Mouse (Mus musculus) liver, embryonic 14.5 days (tissue): ENCODE measurements around the gene Cpd. TPM values are rescaled to one million over a fixed set of nuclear protein-coding genes. Genes with fewer than 3 reads are reported as not detected.

Source experiments
- ATAC-seq: fragments of 200-750 bp; cut with Nextera tagmentation; 2 replicates; pipeline ENCODE4 v1.8.0; 2017; ENCODE audit warnings: moderate number of reproducible peaks, mild to moderate bottlenecking, moderate library complexity; ENCODE audit not compliant: insufficient read depth
- DNase-seq, 3 experiments: peaks; one replicate each; pipeline ENCODE4 v3.0.0-alpha.2; 2012 to 2013; ENCODE audit warnings: low read depth in 3 of 3, low spot score in 3 of 3
- H3K27ac ChIP-seq: fragments of 300-500 bp; sonication (generic); 2 replicates; pipeline ENCODE4 v1.5.1; 2014; ENCODE audit warnings: moderate library complexity, mild to moderate bottlenecking, control low read depth, inconsistent platforms
- H3K27me3 ChIP-seq: fragments of 300-500 bp; sonication (generic); 2 replicates; pipeline ENCODE4 v1.6.1; 2014; ENCODE audit warnings: mild to moderate bottlenecking, low read length, moderate library complexity; ENCODE audit not compliant: control insufficient read depth, insufficient read depth
- H3K36me3 ChIP-seq: fragments of 300-500 bp; sonication (generic); replicated peaks from 2 replicates; pipeline ENCODE4 v1.6.1; 2014; ENCODE audit warnings: low read depth; ENCODE audit not compliant: control insufficient read depth, insufficient read depth
- H3K4me1 ChIP-seq, 2 experiments: fragments of 200-500 bp in 1 of 2; fragments of 300-500 bp in 1 of 2; sonication (generic) in 1 of 2; replicated peaks; 2 replicates each; pipeline ENCODE4 v1.6.1; 2012 to 2014; ENCODE audit warnings: antibody characterized with exemption in 1 of 2, inconsistent platforms in 1 of 2, low read length in 1 of 2; ENCODE audit not compliant: control insufficient read depth in 2 of 2, insufficient read depth in 2 of 2
- H3K4me2 ChIP-seq: fragments of 300-500 bp; sonication (generic); 2 replicates; pipeline ENCODE4 v1.6.1; 2014; ENCODE audit warnings: low read depth, mild to moderate bottlenecking, control low read depth, moderate library complexity
- H3K4me3 ChIP-seq, 2 experiments: fragments of 200-500 bp in 1 of 2; fragments of 300-500 bp in 1 of 2; sonication (generic) in 1 of 2; 2 replicates each; pipeline ENCODE4 v1.5.1; 2012 to 2014; ENCODE audit warnings: low read depth in 2 of 2, low read length in 2 of 2, mild to moderate bottlenecking in 2 of 2, control low read depth in 1 of 2, inconsistent platforms in 1 of 2, moderate library complexity in 1 of 2; ENCODE audit not compliant: insufficient read depth in 1 of 2
- H3K9ac ChIP-seq: fragments of 300-500 bp; sonication (generic); replicated peaks from 2 replicates; pipeline ENCODE4 v1.6.1; 2014; ENCODE audit warnings: mild to moderate bottlenecking, control low read depth, moderate library complexity
- H3K9me3 ChIP-seq: fragments of 300-500 bp; sonication (generic); 2 replicates; pipeline ENCODE4 v1.6.1; 2016; ENCODE audit warnings: low read length, mixed read lengths; ENCODE audit not compliant: control insufficient read depth
- CTCF ChIP-seq: IDR thresholded peaks from 2 replicates; pipeline ENCODE4 v1.5.1; 2016; ENCODE audit warnings: antibody characterized with exemption, low read depth, control low read depth
- EP300 ChIP-seq: IDR thresholded peaks from 2 replicates; pipeline ENCODE4 v1.6.1; 2016; ENCODE audit warnings: antibody characterized with exemption, low read depth
- WGBS: fragments of 180-500 bp; shearing (Covaris S2); extraction: QIAGEN DNeasy Blood & Tissue Kit; methylation state at CpG from one replicate; pipeline ENCODE4 v1.1.7; 2014; ENCODE audit not compliant: insufficient replicate concordance; 5-methylcytosine and 5-hydroxymethylcytosine counted together
- polyA plus RNA-seq, 2 experiments: library from polyadenylated mRNA; depleted of rRNA in 1 of 2; stranded (reverse) in 1 of 2; unstranded in 1 of 2; fragments of >200 nt; fragmentation: Nextera tagmentation in 1 of 2; extraction: Ambion mirVana in 1 of 2; gene quantifications; 2 replicates each; pipeline versions ENCODE4 v1.2.1 to v1.2.3; 2012 to 2014

Gene Cpd
- polyA plus RNA-seq, 2 experiments: 7.2 to 8.2 TPM

GRCm38 (mm10) chr11:76849596-76849995 lies 2.8 kb upstream of the Cpd start:
- no peaks in the 10 kb centered on the region for H3K36me3 ChIP-seq
- H3K4me3 ChIP-seq: no peak overlapping the region
- no peak overlapping the region for H3K27ac ChIP-seq
- DNase-seq (no peak), ATAC-seq (no peak)
- peaks cover 6 to 10% of the 10 kb centered on the region in 2 experiments for H3K4me1 ChIP-seq
- no peak overlapping the region for H3K9ac ChIP-seq
- H3K9me3 ChIP-seq: no peaks in the 10 kb centered on the region; the same call in 1 of the 2 replicates
- TF ChIP-seq CTCF (no peak), EP300 (no peak)
- no peak overlapping the region for H3K4me2 ChIP-seq
- WGBS: 51% methylated on average over 2 of the region's 2 CpGs
- no peaks in the 10 kb centered on the region for H3K27me3 ChIP-seq

DNA sequence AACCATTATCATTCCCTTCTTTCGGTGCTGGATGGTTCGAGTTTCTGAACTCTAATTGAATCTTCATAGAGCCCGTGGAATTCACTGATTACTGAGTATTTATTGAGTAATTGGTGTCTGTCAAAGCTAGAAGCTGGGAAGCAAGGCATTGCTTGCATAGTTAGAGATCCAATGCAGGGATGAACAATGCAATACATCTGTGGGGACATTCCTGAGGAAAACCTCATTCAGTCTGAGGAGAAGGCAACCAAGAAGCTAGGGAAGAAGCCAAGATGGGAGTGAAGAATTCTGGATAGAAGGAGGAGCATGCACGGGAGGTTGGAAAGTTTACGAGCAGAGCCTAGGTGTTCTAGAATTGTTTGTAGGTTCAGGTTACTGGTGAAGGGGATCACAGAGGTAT lies 1.3 kb upstream of the Cpd start:
- Histone ChIP-seq H3K4me2 (no peak overlapping the region), H3K27ac (no peak overlapping the region), H3K9me3 (no peaks in the 10 kb centered on the region; the same call in 1 of the 2 replicates), H3K4me3 (no peak overlapping the region), H3K9ac (no peak overlapping the region), H3K27me3 (no peaks in the 10 kb centered on the region), H3K4me1 (peaks cover 11 to 17% of the 10 kb centered on the region in 2 experiments), H3K36me3 (no peaks in the 10 kb centered on the region)
- WGBS: 59% methylated on average over 5 of the region's 5 CpGs
- no peak for ATAC-seq
- DNase-seq: no peak
- TF ChIP-seq EP300 (no peak), CTCF (no peak)

- peak overlapping the region; percentile 84 for H3K4me2 ChIP-seq
- DNase-seq (no peak), ATAC-seq (no peak)
- peak overlapping the region; percentile 71 to 96; a peak in 2 of 4 replicates for H3K4me3 ChIP-seq
- H3K36me3 ChIP-seq: no peaks in the 10 kb centered on the region
- H3K27me3 ChIP-seq: no peaks in the 10 kb centered on the region
- 22% methylated on average over 8 of the region's 8 CpGs for WGBS
- H3K9ac ChIP-seq: no peak overlapping the region
- H3K4me1 ChIP-seq: peaks cover 11 to 18% of the 10 kb centered on the region in 2 experiments
- TF ChIP-seq EP300: no peak
- TF ChIP-seq CTCF: no peak
- H3K9me3 ChIP-seq: no peaks in the 10 kb centered on the region; the same call in 1 of the 2 replicates
- H3K27ac ChIP-seq: no peak overlapping the region
Observed at GRCm38 (mm10) chr11:76847354-76847753, 536 bp upstream of the Cpd start.

- no peaks in the 10 kb centered on the region for H3K27me3 ChIP-seq
- H3K9ac ChIP-seq: peak overlapping the region; percentile 85
- TF ChIP-seq EP300 (no peak), CTCF (no peak)
- H3K36me3 ChIP-seq: no peaks in the 10 kb centered on the region
- under 1% methylated on average over 79 of the region's 90 CpGs for WGBS
- no peaks in the 10 kb centered on the region for H3K9me3 ChIP-seq
- H3K4me3 ChIP-seq: peak overlapping the region; percentile 71 to 96
- peak overlapping the region; percentile 58; the same call in 1 of the 2 replicates for H3K27ac ChIP-seq
- DNase-seq: no peak
- peak; percentile 73 for ATAC-seq
- H3K4me2 ChIP-seq: peak overlapping the region; percentile 84
- peaks cover 16 to 19% of the 10 kb centered on the region in 2 experiments for H3K4me1 ChIP-seq
Observed at GRCm38 (mm10) chr11:76846011-76846877, 574 bp downstream of the Cpd start.

GRCm38 (mm10) chr11:76845275-76845980 lies 1.4 kb downstream of the Cpd start:
- peak overlapping the region; percentile 71 to 96 for H3K4me3 ChIP-seq
- peak overlapping the region; percentile 84 for H3K4me2 ChIP-seq
- DNase-seq: no peak
- no peaks in the 10 kb centered on the region for H3K27me3 ChIP-seq
- WGBS: 18% methylated on average over 15 of the region's 15 CpGs
- no peaks in the 10 kb centered on the region for H3K9me3 ChIP-seq
- no peak for TF ChIP-seq CTCF
- TF ChIP-seq EP300: no peak
- no peak overlapping the region for H3K27ac ChIP-seq
- ATAC-seq: no peak
- peaks cover 16 to 22% of the 10 kb centered on the region in 2 experiments for H3K4me1 ChIP-seq
- no peaks in the 10 kb centered on the region for H3K36me3 ChIP-seq
- H3K9ac ChIP-seq: peak overlapping the region; percentile 85
